In the genomic region with DNA sequence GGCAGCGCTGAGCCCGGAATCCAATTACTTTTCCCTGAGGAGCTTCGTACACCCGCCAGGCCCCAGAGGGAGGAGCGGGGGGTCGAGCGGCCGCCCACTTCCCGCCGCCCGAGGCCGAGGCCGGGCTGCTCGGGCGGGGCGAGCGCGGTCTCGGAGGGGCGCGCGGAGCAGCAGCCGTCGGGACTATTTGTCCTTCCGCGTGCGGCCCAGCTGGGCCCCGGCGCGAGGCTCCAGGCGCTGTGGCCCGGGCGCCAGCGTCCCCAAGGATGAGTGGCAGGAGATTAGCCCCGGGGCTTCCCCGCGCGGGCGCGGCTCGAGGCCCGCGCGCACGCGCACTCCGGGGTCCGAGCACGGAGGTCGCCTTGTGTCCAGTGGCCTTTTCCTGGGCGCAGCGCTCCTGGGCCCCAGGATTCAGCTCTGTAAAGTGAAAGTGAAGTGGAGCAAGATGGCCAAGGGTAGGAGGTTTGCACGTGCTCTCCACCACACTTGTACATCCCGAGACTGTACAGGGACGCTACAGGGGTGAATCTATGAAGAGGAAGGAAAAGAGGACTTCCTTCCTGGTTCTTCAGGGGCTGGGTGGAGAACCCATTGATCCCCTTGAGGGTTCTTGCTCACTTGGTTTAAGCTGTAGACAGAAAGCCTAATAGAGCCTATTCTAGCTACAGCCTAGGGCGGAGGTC, we compare ENCODE assay signal across 8 mouse cellular contexts. TPM values are rescaled to one million over a fixed set of nuclear protein-coding genes. Genes with fewer than 3 reads are reported as not detected.
DNase-seq lines count a peak whose midpoint lies in the region; ATAC-seq and TF ChIP-seq lines count a peak whose summit lies in the region.

No protein-coding gene starts in this region.

- H3K36me3 ChIP-seq in heart, embryonic 12.5 days, result no peaks in the 10 kb centered on the region
- no peaks in the 10 kb centered on the region for H3K36me3 ChIP-seq in kidney, postnatal 0 days (ENCODE audit: insufficient read depth, low read length)
- no peaks in the 10 kb centered on the region for H3K36me3 ChIP-seq in liver, embryonic 13.5 days
- H3K36me3 ChIP-seq in stomach, embryonic 14.5 days (ENCODE audit: control insufficient read depth, insufficient read depth, low read length), result no peaks in the 10 kb centered on the region

- H3K27me3 ChIP-seq in heart, embryonic 12.5 days (replicated peaks), result no peaks in the 10 kb centered on the region
- H3K27me3 ChIP-seq in kidney, postnatal 0 days (ENCODE audit: insufficient read depth, low read length), result no peaks in the 10 kb centered on the region
- H3K27me3 ChIP-seq in liver, embryonic 13.5 days, result 0 out of 2 replicates have a peak, but pooled peaks cover 5% of the 10 kb centered on the region
- no peaks in the 10 kb centered on the region for H3K27me3 ChIP-seq in stomach, embryonic 14.5 days (ENCODE audit: control insufficient read depth, insufficient read depth, low read length)

- DNase-seq in CD4-positive helper T cell, adult 2 months (ENCODE audit: low read depth, low spot score), result peak; percentile 89
- DNase-seq in brain, embryonic 14.5 days (ENCODE audit: low read depth), result peak; percentile 94
- DNase-seq in kidney, postnatal 0 days (ENCODE audit: low spot score), result peak; percentile 96
- peak; percentile 71 for DNase-seq in liver, embryonic 13.5 days
- DNase-seq in natural killer cell, adult 2 months (ENCODE audit: low spot score in 2 of 2), result peak; percentile 70 to 82

- H3K4me3 ChIP-seq in heart, embryonic 12.5 days, result peak overlapping the region; percentile 61
- H3K4me3 ChIP-seq in kidney, postnatal 0 days (replicated peaks; ENCODE audit: low read depth, low read length), result peak overlapping the region; percentile 66
- peak overlapping the region; percentile 71 for H3K4me3 ChIP-seq in liver, embryonic 13.5 days (replicated peaks)
- peak overlapping the region; percentile 61 for H3K4me3 ChIP-seq in stomach, embryonic 14.5 days (ENCODE audit: low read depth, low read length)

- H3K4me2 ChIP-seq in heart, embryonic 12.5 days, result peak overlapping the region; percentile 77
- H3K4me2 ChIP-seq in kidney, postnatal 0 days (ENCODE audit: low read length), result peak overlapping the region; percentile 88
- H3K4me2 ChIP-seq in liver, embryonic 13.5 days, result peak overlapping the region; percentile 85
- H3K4me2 ChIP-seq in stomach, embryonic 14.5 days (replicated peaks; ENCODE audit: low read depth, low read length), result peak overlapping the region; percentile 78

- no peak for TF ChIP-seq CTCF in brain, embryonic 14.5 days (IDR thresholded peaks at IDR 0.05; ENCODE audit: borderline replicate concordance, extremely low read depth, insufficient read depth, insufficient read length)
- no peak for TF ChIP-seq CTCF in kidney, postnatal 0 days (IDR thresholded peaks at IDR 0.05; ENCODE audit: low read depth)

- 2% methylated on average over 56 of the region's 56 CpGs for WGBS in heart, embryonic 12.5 days
- 1% methylated on average over 56 of the region's 56 CpGs for WGBS in kidney, postnatal 0 days
- 1% methylated on average over 56 of the region's 56 CpGs for WGBS in liver, embryonic 13.5 days (ENCODE audit: insufficient replicate concordance)
- 2% methylated on average over 55 of the region's 56 CpGs for WGBS in stomach, embryonic 14.5 days

- peak overlapping the region; percentile 75 for H3K9ac ChIP-seq in heart, embryonic 12.5 days
- peak overlapping the region; percentile 92 for H3K9ac ChIP-seq in kidney, postnatal 0 days (ENCODE audit: low read depth, low read length)
- H3K9ac ChIP-seq in liver, embryonic 13.5 days, result peak overlapping the region; percentile 80
- peak overlapping the region; percentile 75 for H3K9ac ChIP-seq in stomach, embryonic 14.5 days (replicated peaks; ENCODE audit: low read depth, low read length)

- no peaks in the 10 kb centered on the region for H3K4me1 ChIP-seq in heart, embryonic 12.5 days (replicated peaks)
- no peaks in the 10 kb centered on the region for H3K4me1 ChIP-seq in kidney, postnatal 0 days (replicated peaks; ENCODE audit: insufficient read depth, low read length)
- H3K4me1 ChIP-seq in liver, embryonic 13.5 days (replicated peaks), result peaks cover 14% of the 10 kb centered on the region
- H3K4me1 ChIP-seq in stomach, embryonic 14.5 days (ENCODE audit: control insufficient read depth, insufficient read depth, low read length), result no peaks in the 10 kb centered on the region

- TF ChIP-seq POLR2A in brain, embryonic 14.5 days (IDR thresholded peaks at IDR 0.05; ENCODE audit: borderline replicate concordance, extremely low read depth, insufficient read depth, insufficient read length, poor library complexity, severe bottlenecking), result peak; percentile 74

- no peaks in the 10 kb centered on the region for H3K9me3 ChIP-seq in heart, embryonic 12.5 days (replicated peaks)
- H3K9me3 ChIP-seq in kidney, postnatal 0 days (replicated peaks; ENCODE audit: low read length), result no peaks in the 10 kb centered on the region
- H3K9me3 ChIP-seq in liver, embryonic 13.5 days (replicated peaks), result no peaks in the 10 kb centered on the region
- H3K9me3 ChIP-seq in stomach, embryonic 14.5 days (ENCODE audit: control insufficient read depth, low read depth, low read length), result no peaks in the 10 kb centered on the region

- peak; percentile 75 for ATAC-seq in erythroblast, adult 5-6 weeks (replicated peaks; ENCODE audit: low FRiP score, poor library complexity, severe bottlenecking)
- ATAC-seq in heart, embryonic 12.5 days (ENCODE audit: insufficient number of reproducible peaks, low FRiP score), result peak; percentile 87
- peak; percentile 95 for ATAC-seq in kidney, postnatal 0 days (replicated peaks; ENCODE audit: low FRiP score, low read depth)
- ATAC-seq in liver, embryonic 13.5 days (ENCODE audit: low read depth), result peak; percentile 91
- ATAC-seq in stomach, embryonic 14.5 days (ENCODE audit: insufficient number of reproducible peaks, insufficient read depth, low FRiP score, low read depth), result peak; percentile 95

- peak overlapping the region; percentile 97 for H3K27ac ChIP-seq in heart, embryonic 12.5 days (ENCODE audit: poor library complexity, severe bottlenecking)
- H3K27ac ChIP-seq in kidney, postnatal 0 days, result peak overlapping the region; percentile 92
- H3K27ac ChIP-seq in liver, embryonic 13.5 days, result peak overlapping the region; percentile 78
- peak overlapping the region; percentile 94 for H3K27ac ChIP-seq in stomach, embryonic 14.5 days (ENCODE audit: low read length)

RNA-seq across cellular contexts. Expression of a gene that starts 21.6 kb away (rescaled TPM):
- polyA plus RNA-seq in brain, embryonic 14.5 days (2012; rRNA removed), result 140 and 156 TPM in 2 replicates
- 22.1 and 28.8 TPM in 2 replicates for total RNA-seq in erythroblast, adult 5-6 weeks (2015; ENCODE audit: low replicate concordance)
- 7.8 and 10.9 TPM in 2 replicates for total RNA-seq in erythroblast, adult 5-6 weeks (2017; ENCODE audit: low replicate concordance)
- 44.7 and 48.3 TPM in 2 replicates for polyA plus RNA-seq in heart, embryonic 12.5 days (2016; fragmentation: Nextera tagmentation; extraction: Ambion mirVana)
- 44.9 and 47.4 TPM in 2 replicates for polyA plus RNA-seq in kidney, postnatal 0 days (2015; fragmentation: Nextera tagmentation; extraction: Ambion mirVana)
- polyA plus RNA-seq in liver, embryonic 13.5 days (2015; fragmentation: Nextera tagmentation; extraction: Ambion mirVana), result 9.9 and 11.2 TPM in 2 replicates
- 80.0 and 87.7 TPM in 2 replicates for polyA plus RNA-seq in stomach, embryonic 14.5 days (2014; fragmentation: Nextera tagmentation; extraction: Ambion mirVana)

Comparison
In these comparisons a context has a peak if more than half of its experiments do, and no peak if none do; other contexts are left out.
1. Peak in every context shown above with its lines: DNase-seq, ATAC-seq, H3K4me3 ChIP-seq and H3K27ac ChIP-seq.